Mouse (Mus musculus) gastrocnemius, postnatal 14 days (tissue): ENCODE results near the gene Pde4c. TPM values are rescaled to one million over a fixed set of nuclear protein-coding genes. Genes with fewer than 3 reads are reported as not detected.
A peak's percentile ranks its signal among the peaks of the same experiment; 100 is the strongest.

Experiments used
- DNase-seq: peaks from one replicate; pipeline ENCODE4 v3.0.0; 2021; ENCODE audit warnings: mixed read lengths
- intact Hi-C: fragments of 180-260 bp; cut with DNase I; formaldehyde crosslinking; loops from one replicate; pipeline ENCODE4 v1.15.1; 2025; ENCODE audit warnings: low total_unique reads
- total RNA-seq, 2 experiments: library from RNA; stranded (reverse); gene quantifications; 2 replicates each; pipeline ENCODE4 v1.2.3; 2021

The Pde4c gene
- total RNA-seq, 2 experiments from 2014 or later: 2.9 to 3.4 TPM

DNA sequence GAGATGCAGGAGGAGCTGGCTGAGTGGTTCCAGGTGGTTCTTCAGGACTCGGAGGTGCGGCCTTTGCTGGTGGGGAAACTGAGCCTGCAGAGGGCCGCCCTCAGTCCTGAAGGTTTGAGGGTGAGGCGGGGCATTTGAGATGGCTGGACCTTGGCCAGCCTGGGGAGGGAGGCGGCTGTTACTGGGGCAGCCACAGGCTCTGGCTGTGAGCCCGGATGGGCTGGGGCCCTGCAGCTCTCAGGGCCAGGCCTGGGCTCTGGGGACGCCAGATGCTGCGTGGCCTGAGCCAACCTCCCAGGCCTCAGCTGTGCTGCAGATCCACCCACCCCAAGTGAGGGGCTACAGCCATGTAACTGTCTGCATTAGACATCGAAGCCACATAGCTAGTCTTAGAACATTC, 50.3 kb downstream of the Pde4c start:
- intact Hi-C loops: loop anchor here (5.0 kb wide), 1 partner anchor 33 kb away; the partner anchor contains the start of genes Il12rb1 and Mast3
- peak; percentile 95 for DNase-seq

DNA sequence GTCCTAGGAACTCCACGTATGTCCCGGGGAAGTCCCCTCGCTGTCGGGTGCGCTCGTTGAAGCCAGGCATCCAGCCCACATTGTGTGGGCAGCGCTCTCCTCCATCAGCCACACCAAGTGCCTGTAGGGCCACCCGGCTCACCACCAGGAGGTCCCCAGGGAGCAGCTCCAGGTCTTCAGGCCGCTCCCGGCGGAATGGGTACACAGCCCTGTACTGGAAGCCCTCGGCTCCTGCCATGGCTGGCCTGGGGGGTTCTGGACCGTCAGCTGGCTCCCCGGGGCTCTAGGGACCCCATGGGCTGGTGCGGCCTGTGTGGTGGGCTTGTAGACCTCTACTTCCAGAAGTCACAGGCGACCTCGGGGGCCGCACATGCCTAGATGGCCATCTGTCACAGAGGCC, 51.2 kb downstream of the Pde4c start:
- DNase-seq: no peak
- intact Hi-C loops: loop anchor here (5.0 kb wide), 1 partner anchor 33 kb away; the partner anchor contains the start of genes Il12rb1 and Mast3

DNA sequence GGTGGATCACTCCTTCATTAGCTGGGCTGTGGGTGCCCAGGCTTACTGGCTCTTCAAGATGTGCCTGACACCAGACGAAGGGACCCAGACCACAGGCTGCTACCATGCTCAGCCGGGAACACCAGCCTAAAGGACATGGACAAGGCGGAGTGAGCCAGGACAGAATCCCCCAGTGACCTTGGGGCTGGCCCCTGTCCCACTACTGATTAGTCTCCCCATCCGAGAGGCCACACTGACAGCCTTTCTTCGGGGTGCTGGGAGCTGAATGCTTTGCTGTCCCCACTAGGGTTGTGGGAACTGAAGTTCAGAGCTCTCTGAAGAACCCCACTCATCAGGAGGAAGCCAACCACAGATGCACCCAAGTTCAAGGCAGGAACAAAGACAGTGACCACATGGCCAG, 51.7 kb downstream of the Pde4c start:
- intact Hi-C loops: no loop called here
- no peak for DNase-seq

DNA sequence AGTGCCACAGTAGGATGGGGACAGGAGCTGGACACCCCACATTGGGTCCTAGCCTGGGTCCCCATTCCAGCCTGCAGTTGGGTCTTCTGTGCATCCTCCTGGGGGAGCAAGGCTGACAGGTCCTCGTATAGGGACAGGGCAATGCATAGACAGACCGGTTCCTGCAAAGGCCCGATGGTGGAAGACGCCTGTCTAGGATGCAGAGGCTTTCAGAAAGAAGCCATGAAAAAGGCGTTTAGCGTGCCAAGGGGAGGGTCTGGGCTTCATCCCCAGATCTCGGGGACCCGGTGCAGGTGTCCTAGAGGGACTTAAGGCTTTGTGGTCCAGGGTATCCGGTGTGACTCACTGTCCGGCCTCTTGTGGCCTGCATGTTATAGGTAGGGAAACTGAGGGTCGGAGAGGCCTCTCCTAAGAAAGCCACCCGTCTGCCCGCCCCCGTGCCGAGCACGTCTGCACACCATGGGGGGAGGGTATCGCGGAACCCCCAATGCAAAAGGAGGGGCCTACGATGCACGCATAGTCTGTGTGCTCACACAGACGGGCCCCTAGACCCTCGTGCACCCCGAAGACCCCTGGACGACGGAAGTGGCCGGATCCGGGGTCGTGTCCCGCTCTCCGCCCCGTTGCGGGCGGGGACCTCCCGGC, 52.5 kb downstream of the Pde4c start:
- intact Hi-C loops: no loop called here
- no peak for DNase-seq

DNA sequence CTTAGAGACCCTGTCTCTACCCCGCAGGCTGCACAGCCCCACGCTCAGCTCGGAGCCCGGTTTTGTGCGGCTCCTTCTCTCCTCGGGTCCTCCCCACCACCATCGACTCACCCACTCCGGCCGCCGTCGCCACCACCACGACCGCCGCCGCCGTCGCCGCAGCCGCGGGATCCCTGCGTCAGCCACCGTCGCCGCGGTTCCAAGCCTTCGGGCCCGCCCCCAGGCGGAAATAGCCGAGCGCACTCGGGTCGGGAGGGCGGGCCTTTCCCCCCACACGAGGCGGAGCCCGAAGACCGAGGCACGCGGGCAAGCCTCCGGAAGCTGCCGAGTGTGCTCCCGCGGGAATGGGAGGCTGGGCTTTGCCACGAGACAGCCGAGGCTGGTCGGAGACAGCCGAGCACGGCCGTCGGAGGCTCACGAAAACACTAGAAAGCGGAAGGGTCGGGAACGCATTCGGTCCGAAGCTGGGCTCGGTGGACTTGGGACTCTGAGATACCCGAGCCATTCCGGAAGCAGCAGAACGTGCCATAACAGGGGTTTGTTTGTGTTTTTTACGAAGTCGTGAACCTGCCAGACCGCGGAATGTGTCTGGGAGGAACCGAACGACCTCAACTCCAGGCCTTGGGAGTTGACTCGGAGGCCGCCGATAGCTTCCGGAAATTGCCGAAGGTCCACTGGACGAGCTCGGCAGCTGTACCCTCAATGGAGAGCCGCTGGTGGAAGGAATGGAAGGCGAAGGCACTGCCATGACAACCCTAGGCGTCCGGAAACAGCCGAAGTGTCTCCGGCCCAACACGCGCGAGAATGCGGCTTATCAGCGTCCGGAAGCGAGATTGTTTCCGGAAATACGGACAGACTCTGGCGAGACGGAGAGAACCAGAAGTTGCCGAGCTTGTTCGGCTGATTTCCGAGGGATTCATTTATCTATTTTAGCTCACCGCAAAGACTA, 53.2 kb downstream of the Pde4c start, which contains the start of gene Pik3r2:
Pik3r2 (minus strand) TSS at position 218 of the 949 bp plus-strand sequence.
- intact Hi-C loops: no loop called here

DNA sequence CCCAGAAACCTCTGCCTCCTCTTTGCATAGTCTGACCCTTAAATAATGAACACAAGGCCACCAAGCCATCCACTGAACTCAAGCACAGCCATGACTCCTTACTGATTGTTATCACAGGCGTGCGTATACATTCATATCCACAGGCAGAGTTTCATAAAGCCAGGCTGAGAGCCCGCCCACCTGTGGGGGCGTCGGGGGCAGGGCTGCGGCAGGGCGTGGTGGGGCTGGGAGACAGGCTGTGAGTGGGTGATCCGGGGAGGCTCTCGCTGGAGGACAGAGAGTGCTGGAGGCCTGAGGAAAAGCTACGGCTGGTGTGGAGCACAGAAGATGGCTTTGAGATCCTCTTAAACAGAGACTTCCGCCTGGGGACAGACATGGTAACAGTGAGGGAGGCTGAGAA, 56.6 kb downstream of the Pde4c start:
- intact Hi-C loops: no loop called here
- no peak for DNase-seq

More for the DNA sequence above, 53.2 kb downstream of the Pde4c start, which contains the start of gene Pik3r2:
- DNase-seq: peak; percentile 99

DNA sequence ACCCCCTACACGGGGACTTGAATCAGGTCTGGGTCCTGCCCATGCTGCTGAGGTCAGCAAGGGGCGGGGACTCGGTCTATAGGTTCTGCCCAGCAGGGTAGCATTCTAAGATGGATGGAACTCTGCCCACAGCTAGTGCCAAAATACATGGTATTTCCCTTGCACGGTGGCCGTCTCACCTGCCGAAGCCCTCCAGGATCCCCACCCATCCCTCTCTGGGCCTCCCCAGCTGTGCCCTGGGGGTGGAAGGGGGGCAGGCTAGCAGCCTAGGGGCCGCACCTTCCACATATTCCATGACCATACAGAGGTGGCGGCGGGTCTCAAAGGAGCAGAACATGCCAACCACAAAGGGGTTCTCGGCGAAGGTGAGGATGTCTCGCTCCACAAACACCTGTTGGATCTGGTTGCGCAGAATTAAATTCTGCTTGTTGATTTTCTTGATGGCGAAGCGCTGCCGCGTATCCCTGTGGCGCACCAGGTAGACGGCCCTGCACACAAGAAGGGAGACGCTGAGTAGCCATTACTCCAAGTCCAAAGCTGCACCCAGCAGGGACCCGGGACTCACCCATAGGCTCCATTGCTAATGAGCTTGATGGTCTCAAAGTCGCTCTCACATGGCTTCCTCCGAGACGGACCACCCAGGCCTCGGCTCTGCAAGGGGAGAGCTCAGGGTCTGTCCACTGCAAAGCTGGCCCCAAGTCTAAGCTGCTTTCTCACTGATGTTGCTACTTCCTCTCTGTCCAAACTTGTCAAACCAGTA, 63.0 kb downstream of the Pde4c start:
- intact Hi-C loops: no loop called here
- no peak for DNase-seq

DNA sequence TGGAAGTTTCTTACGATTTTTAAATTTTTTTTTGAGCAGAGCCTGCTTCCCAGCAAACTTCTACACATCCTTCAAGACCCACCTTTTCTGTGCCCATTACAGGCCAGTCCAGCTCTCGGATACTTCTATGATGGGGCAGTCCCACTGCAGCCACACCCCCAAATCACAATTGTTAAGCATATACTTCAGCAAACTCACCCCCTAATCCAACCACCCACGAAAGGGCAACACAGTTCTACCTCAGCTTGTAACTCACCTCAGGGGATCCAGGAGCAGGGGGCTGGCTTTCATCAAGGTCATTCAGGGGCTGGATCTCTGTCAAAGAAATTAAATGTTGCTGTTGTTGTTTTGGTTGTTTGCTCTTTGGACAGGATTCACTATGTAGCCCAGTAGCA, 63.5 kb downstream of the Pde4c start:
- no peak for DNase-seq
- intact Hi-C loops: no loop called here

DNA sequence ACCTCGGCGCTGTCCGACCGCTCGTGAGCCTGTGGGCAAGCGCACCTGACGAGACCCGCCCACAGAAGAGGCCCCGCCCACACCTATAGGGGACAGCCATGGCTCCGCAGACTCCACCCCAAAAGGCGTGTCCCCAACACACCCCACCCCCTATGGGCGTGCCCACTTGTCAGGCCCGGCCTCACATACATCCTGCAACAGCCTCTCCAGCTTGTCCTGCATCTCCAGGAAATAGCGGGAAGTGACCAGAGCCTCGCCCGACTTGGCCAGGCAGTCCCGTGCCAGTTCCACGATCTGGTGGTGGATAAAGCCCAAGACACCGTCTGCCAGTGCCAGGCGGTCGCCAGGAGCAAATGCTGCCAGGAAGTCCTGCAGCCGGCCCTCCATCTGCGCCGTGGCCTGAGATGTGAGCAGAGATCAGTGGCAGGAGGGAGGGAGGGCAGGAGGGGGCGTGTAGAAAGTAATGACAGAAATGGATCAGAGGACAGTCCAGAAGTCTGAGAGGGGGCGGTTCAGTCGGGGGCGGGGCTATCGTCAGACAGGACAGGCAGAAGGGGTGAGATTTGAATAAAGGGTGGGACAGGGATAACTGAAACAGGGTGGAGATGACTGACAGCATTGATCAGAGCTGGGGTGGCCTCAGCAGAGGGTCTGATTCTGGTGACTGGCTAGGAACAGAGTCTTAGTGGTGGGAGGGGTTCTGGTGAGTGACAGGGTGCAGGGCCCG, 64.6 kb downstream of the Pde4c start:
- DNase-seq: no peak
- intact Hi-C loops: no loop called here

DNA sequence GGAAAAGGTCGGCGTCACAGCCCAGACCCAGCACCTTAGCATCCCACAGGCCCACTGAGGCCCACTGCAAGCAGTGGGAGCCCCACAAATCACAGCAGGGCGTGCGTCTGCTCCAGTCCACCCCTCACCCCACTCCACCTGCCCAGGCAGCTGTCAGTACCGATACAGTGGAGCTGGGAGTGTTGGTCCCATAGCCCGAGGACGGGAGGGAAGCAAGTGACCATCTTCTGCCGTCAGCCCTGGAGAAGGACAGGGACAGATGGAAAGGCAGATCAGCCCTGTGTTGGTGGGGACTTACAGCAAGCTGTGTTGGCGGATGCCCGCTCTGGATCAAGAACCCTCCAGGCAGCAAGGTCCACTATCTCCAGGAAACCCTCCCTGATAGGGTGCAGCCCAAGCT, 65.5 kb downstream of the Pde4c start:
- no peak for DNase-seq
- intact Hi-C loops: no loop called here

DNA sequence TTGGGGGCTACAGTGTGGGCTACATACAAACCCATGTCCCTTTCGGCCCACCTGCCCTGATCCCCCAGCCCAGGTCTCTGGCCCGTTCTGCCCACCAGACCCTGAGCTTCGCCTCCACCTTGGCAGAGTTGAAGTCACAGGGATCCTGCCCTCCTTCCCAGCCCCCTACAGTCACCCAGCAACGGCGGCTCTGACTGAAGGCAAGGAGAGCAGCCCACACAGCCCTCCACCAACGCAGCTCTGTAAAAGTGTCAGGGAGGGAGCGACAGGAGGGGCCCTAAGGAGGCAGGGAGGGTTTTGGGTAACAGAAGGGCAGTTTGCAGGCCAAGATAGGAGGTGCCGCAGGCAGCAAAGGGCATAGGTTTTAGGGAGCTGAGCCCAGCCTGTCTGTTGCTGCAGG, 67.3 kb downstream of the Pde4c start:
- no peak for DNase-seq
- intact Hi-C loops: no loop called here

DNA sequence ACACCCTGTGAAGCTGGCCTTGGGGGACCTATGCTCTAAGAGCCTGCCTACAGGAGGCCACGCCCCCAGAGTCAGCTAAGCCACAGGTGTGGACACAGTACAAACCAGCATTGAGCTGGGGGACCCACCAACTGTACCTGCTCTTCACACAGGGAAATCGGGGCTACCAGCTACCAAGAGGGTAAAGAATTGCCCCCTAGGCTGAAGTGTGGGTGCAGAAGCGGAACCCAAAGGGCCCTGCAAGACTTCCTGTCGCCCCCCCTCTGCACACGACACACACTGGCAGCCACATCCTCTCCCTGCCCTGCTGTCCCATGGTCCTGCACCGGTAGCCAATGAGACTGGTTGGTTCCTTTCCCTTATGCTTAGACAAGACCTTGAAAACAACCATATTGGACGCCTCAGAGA, 67.8 kb downstream of the Pde4c start:
- DNase-seq: no peak
- intact Hi-C loops: no loop called here

DNA sequence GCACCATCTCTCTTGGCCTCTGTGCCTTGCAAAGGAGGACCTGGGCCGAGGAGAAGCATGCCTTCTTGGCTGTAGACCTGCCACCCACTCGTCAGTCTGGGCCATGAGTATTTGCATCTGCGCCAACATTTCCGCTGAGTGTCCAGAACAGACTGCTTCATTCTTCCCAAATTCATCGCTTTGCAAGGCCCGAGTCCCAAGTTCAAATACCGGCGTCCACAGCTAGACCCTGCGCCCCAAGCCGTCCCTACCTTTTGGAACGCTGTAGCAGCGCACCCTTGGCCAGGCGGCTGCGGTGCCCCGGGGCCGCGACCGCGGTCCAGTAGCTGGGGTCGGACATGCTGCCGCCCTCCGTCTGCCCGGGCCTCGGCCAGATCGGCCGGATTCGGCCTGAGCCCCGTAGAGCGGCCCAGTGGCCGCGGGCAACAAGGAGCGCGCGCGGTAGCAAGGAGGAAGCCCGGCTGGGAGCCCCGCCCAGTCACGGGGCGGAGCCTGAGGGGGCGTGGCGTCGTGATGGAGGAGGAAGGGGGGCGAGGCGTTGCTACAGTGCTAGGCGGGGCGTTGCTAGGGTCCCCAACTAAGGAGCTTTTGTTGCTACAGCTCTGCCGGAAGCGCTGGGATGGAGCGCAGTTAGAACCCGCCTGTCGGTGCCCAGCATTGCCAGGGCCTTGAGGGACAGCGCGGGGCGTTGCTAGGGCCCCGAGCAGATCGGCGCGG, 68.6 kb downstream of the Pde4c start:
- intact Hi-C loops: no loop called here

DNA sequence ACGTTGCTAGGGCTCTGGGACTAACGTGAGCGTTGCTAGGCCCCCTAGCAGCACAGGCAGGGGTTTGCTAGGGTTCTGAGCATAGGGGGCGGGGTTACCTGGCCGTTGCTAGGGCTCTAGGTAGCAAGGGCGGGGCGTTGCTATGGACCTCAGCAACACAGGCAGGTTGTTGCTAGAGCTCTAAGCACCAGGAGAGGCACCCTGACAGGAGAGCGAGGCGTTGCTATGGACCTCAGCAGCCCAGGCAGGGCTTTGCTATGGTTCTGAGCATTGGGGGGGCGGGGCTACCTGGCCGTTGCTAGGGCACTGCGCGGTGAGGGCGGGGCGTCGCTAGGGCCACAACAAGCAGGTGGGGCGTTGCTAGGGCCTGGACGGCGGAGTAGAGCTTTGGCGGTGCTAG, 69.2 kb downstream of the Pde4c start:
- DNase-seq: no peak
- intact Hi-C loops: no loop called here

More for the DNA sequence above, 68.6 kb downstream of the Pde4c start:
- DNase-seq: peak; percentile 95

DNA sequence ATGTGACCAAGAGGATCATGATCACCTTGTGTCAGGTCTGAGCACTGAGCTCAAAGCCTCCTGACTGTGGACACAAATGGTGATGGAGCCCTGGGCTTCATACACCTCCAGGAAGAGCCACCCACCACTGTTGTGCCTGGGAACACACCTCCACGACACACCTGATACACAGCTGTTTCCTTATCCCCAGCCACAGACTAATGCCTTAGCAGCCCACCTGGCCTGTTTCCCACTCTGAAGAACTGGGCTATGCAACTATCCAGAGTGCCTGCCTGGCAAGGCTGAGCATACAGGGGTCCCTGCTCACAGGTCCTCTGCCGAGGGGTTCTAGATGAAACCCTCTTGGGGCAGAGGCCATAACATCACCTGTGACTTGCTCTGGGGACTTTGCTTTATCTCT, 70.7 kb downstream of the Pde4c start:
- intact Hi-C loops: no loop called here

DNA sequence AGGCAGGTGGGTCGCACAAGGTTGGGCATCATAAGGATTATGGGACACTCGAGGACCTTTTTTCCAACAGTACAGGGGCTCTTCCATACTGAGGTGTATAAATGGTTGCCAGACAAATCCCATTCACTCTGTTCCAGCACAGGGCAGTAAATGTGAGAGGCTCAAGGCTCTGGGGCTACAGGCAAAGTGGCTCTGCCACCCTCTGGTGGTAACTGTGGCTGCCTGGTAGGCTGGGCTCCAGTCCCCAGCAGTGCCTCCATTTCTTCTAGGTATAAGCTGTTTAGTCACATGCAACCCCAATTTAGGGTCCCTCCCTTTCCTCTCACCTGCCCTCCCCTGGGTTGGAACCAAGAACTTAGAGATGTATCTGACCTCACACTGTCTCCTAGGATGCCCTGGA, 71.8 kb downstream of the Pde4c start:
- intact Hi-C loops: no loop called here
- no peak for DNase-seq

More for the DNA sequence above, 70.7 kb downstream of the Pde4c start:
- no peak for DNase-seq

DNA sequence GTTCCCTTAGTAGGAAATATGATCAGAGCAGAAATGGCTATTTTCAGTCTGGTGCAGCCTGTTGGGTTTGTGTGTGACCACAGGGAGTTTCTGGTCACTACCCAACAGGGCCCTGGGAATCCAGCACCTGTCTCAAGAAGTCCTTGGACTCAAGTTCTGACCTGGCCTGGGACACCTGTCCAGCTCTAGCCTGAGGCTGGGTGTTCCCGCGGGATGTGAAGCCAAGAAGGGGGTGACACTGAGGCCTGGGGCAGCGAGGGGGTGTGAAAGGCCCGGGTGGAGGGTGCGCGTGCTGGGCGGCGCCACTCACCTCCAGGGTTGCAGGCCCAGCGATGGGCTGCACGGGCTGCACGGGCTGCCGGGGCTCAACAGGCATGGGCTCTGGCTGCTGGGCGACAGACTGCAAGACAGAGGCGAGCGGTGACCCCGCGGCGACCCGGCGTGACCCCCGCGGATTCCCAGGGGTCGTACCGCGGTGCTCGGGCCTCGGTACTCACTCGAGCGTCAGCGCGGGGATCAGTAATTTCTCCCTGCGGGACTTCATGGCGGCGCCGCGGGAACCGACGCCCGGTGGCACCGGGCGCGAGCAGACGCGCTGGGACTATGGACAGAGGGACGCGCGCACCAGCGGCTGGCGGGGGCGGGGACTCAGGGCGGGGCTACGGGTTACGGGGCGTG, 73.0 kb downstream of the Pde4c start:
- intact Hi-C loops: no loop called here
- peak; percentile 81 for DNase-seq
